Mouse (Mus musculus): Measurements from ENCODE around the gene Zc3h13.

DNA sequence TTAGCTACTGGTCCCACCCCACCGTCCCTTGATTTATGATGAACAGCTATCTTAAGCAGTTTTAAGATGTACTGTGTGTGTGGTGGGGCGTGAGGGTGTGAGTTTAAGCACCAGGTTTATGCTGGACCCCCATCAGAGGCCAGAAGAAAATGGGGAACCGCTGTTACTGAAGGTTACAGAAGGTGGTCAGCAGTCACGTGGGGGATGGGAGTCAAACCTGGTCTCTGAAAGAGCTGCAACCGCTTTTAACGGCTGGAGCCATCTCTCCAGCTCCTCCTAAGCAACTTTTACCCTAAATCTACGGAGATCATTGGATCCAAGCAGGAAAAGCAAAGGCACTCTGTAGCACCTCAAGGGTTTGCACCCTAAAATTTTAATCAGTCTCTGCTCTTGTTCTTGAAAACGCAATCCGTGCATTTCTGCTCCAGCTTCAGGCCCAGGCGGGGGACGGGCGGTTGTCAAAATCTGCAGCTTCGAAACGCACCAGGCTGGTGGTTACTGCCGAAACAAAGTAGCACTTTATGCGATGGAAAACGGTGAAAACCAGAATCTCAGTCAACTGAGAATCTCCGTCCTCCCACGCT, 472 bp upstream of the Zc3h13 start:
- TF ChIP-seq CTCF (IDR thresholded peaks at IDR 0.05; ENCODE audit: borderline replicate concordance, insufficient read depth, low read depth, low read length), result no peak
- no peak for TF ChIP-seq POLR2A (IDR thresholded peaks at IDR 0.05; ENCODE audit: borderline replicate concordance, insufficient read depth, low read length)

All from cerebellum, adult 2 months (tissue).